Mouse (Mus musculus) left cerebral cortex, adult 9 months (tissue): ENCODE results near the gene Uxs1.
A peak's percentile ranks its signal among the peaks of the same experiment; 100 is the strongest.

Source experiments
- DNase-seq, 2 experiments: peaks; one replicate each; pipeline ENCODE4 v3.0.0; 2022; ENCODE audit warnings: low spot score in 2 of 2

Gene Uxs1

GRCm38 (mm10) chr1:43827763-43828194 is at the start of gene Uxs1:
Gene Uxs1 (minus strand): TSS chr1:43827800.
- DNase-seq, result peak; percentile 98 to 99

- peak; percentile 59 to 72 for DNase-seq
Measured at GRCm38 (mm10) chr1:43877233-43877632, 49.6 kb upstream of the Uxs1 start.

GRCm38 (mm10) chr1:43871116-43871515 is 43.5 kb upstream of the Uxs1 start:
- peak in 1 of 2 experiments; percentile 28 for DNase-seq

- DNase-seq, result no peak
Measured at GRCm38 (mm10) chr1:43868510-43868909, 40.9 kb upstream of the Uxs1 start.

- no peak for DNase-seq
Measured at GRCm38 (mm10) chr1:43864758-43865157, 37.2 kb upstream of the Uxs1 start.

GRCm38 (mm10) chr1:43862614-43863013 is 35.0 kb upstream of the Uxs1 start:
- no peak for DNase-seq

- no peak for DNase-seq
Measured at GRCm38 (mm10) chr1:43858988-43859387, 31.4 kb upstream of the Uxs1 start.

GRCm38 (mm10) chr1:43857656-43858055 is 30.1 kb upstream of the Uxs1 start:
- no peak for DNase-seq

GRCm38 (mm10) chr1:43855591-43855990 is 28.0 kb upstream of the Uxs1 start:
- no peak for DNase-seq

- peak in 1 of 2 experiments; percentile 24 for DNase-seq
Measured at GRCm38 (mm10) chr1:43843398-43843797, 15.8 kb upstream of the Uxs1 start.

- no peak for DNase-seq
Measured at GRCm38 (mm10) chr1:43837236-43837635, 9.6 kb upstream of the Uxs1 start.

- DNase-seq, result no peak
Measured at GRCm38 (mm10) chr1:43830096-43830495, 2.5 kb upstream of the Uxs1 start.

- no peak for DNase-seq
Measured at GRCm38 (mm10) chr1:43827002-43827762, 418 bp downstream of the Uxs1 start.

GRCm38 (mm10) chr1:43826628-43827001 is 985 bp downstream of the Uxs1 start:
- no peak for DNase-seq

GRCm38 (mm10) chr1:43823406-43823805 is 4.2 kb downstream of the Uxs1 start:
- DNase-seq, result no peak

GRCm38 (mm10) chr1:43822586-43822985 is 5.0 kb downstream of the Uxs1 start:
- no peak for DNase-seq

GRCm38 (mm10) chr1:43821804-43822203 is 5.8 kb downstream of the Uxs1 start:
- no peak for DNase-seq

- no peak for DNase-seq
Measured at GRCm38 (mm10) chr1:43820571-43820970, 7.0 kb downstream of the Uxs1 start.

- DNase-seq, result no peak
Measured at GRCm38 (mm10) chr1:43819091-43819490, 8.5 kb downstream of the Uxs1 start.

GRCm38 (mm10) chr1:43818356-43818755 is 9.2 kb downstream of the Uxs1 start:
- peak in 1 of 2 experiments; percentile 23 for DNase-seq

- DNase-seq, result no peak
Measured at GRCm38 (mm10) chr1:43811764-43812163, 15.8 kb downstream of the Uxs1 start.

GRCm38 (mm10) chr1:43811055-43811454 is 16.5 kb downstream of the Uxs1 start:
- DNase-seq, result no peak

GRCm38 (mm10) chr1:43809351-43809750 is 18.2 kb downstream of the Uxs1 start:
- DNase-seq, result no peak
